Mouse (Mus musculus): Measurements from ENCODE around the gene Hsf2bp. TPM values are rescaled to one million over a fixed set of nuclear protein-coding genes. Genes with fewer than 3 reads are reported as not detected.

Hsf2bp gene
- total RNA-seq, 1 experiment from 2014 or later, result not detected

GRCm38 (mm10) chr17:31923310-31923970 lies 112.7 kb downstream of the Hsf2bp start:
- ATAC-seq (replicated peaks; ENCODE audit: insufficient number of reproducible peaks, low FRiP score, low TSS enrichment, poor library complexity, severe bottlenecking), result no peak

- ATAC-seq (replicated peaks; ENCODE audit: insufficient number of reproducible peaks, low FRiP score, low TSS enrichment, poor library complexity, severe bottlenecking), result no peak
These were observed 115.5 kb downstream of the Hsf2bp start for GRCm38 (mm10) chr17:31920589-31921190.

GRCm38 (mm10) chr17:31919599-31919998 lies 116.5 kb downstream of the Hsf2bp start:
- ATAC-seq (replicated peaks; ENCODE audit: insufficient number of reproducible peaks, low FRiP score, low TSS enrichment, poor library complexity, severe bottlenecking), result no peak

GRCm38 (mm10) chr17:31918374-31918773 lies 117.8 kb downstream of the Hsf2bp start:
- no peak for ATAC-seq (replicated peaks; ENCODE audit: insufficient number of reproducible peaks, low FRiP score, low TSS enrichment, poor library complexity, severe bottlenecking)

- ATAC-seq (replicated peaks; ENCODE audit: insufficient number of reproducible peaks, low FRiP score, low TSS enrichment, poor library complexity, severe bottlenecking), result no peak
These were observed 119.7 kb downstream of the Hsf2bp start for GRCm38 (mm10) chr17:31916461-31916775.

GRCm38 (mm10) chr17:31915756-31916460 lies 120.2 kb downstream of the Hsf2bp start:
- ATAC-seq (replicated peaks; ENCODE audit: insufficient number of reproducible peaks, low FRiP score, low TSS enrichment, poor library complexity, severe bottlenecking), result no peak

- ATAC-seq (replicated peaks; ENCODE audit: insufficient number of reproducible peaks, low FRiP score, low TSS enrichment, poor library complexity, severe bottlenecking), result no peak
These were observed 121.8 kb downstream of the Hsf2bp start for GRCm38 (mm10) chr17:31914323-31914722.

- ATAC-seq (replicated peaks; ENCODE audit: insufficient number of reproducible peaks, low FRiP score, low TSS enrichment, poor library complexity, severe bottlenecking), result no peak
These were observed 123.1 kb downstream of the Hsf2bp start for GRCm38 (mm10) chr17:31912881-31913662.

GRCm38 (mm10) chr17:31912387-31912786 lies 123.8 kb downstream of the Hsf2bp start:
- no peak for ATAC-seq (replicated peaks; ENCODE audit: insufficient number of reproducible peaks, low FRiP score, low TSS enrichment, poor library complexity, severe bottlenecking)

- ATAC-seq (replicated peaks; ENCODE audit: insufficient number of reproducible peaks, low FRiP score, low TSS enrichment, poor library complexity, severe bottlenecking), result no peak
These were observed 127.2 kb downstream of the Hsf2bp start for GRCm38 (mm10) chr17:31908966-31909365.

- ATAC-seq (replicated peaks; ENCODE audit: insufficient number of reproducible peaks, low FRiP score, low TSS enrichment, poor library complexity, severe bottlenecking), result no peak
These were observed 129.7 kb downstream of the Hsf2bp start for GRCm38 (mm10) chr17:31906441-31906840.

- ATAC-seq (replicated peaks; ENCODE audit: insufficient number of reproducible peaks, low FRiP score, low TSS enrichment, poor library complexity, severe bottlenecking), result peak; percentile 67
These were observed 130.3 kb downstream of the Hsf2bp start for GRCm38 (mm10) chr17:31905791-31906211.

- no peak for ATAC-seq (replicated peaks; ENCODE audit: insufficient number of reproducible peaks, low FRiP score, low TSS enrichment, poor library complexity, severe bottlenecking)
These were observed 130.9 kb downstream of the Hsf2bp start for GRCm38 (mm10) chr17:31905201-31905790.

GRCm38 (mm10) chr17:31904036-31904435 lies 132.1 kb downstream of the Hsf2bp start:
- ATAC-seq (replicated peaks; ENCODE audit: insufficient number of reproducible peaks, low FRiP score, low TSS enrichment, poor library complexity, severe bottlenecking), result no peak

GRCm38 (mm10) chr17:31902630-31903198 lies 133.4 kb downstream of the Hsf2bp start:
- no peak for ATAC-seq (replicated peaks; ENCODE audit: insufficient number of reproducible peaks, low FRiP score, low TSS enrichment, poor library complexity, severe bottlenecking)

GRCm38 (mm10) chr17:31901461-31902204 lies 134.5 kb downstream of the Hsf2bp start:
- no peak for ATAC-seq (replicated peaks; ENCODE audit: insufficient number of reproducible peaks, low FRiP score, low TSS enrichment, poor library complexity, severe bottlenecking)

- no peak for ATAC-seq (replicated peaks; ENCODE audit: insufficient number of reproducible peaks, low FRiP score, low TSS enrichment, poor library complexity, severe bottlenecking)
These were observed 137.2 kb downstream of the Hsf2bp start for GRCm38 (mm10) chr17:31898941-31899340.

- no peak for ATAC-seq (replicated peaks; ENCODE audit: insufficient number of reproducible peaks, low FRiP score, low TSS enrichment, poor library complexity, severe bottlenecking)
These were observed 138.9 kb downstream of the Hsf2bp start for GRCm38 (mm10) chr17:31897186-31897793.

All from monocyte, adult 5-6 weeks (primary cell).